ENCODE assay signal across 8 mouse cellular contexts in genomic region chr10:7667342-7667802, GRCm38 (mm10). TPM values are rescaled to one million over a fixed set of nuclear protein-coding genes. Genes with fewer than 3 reads are reported as not detected.
DNase-seq lines count a peak whose midpoint lies in the region; ATAC-seq lines count a peak whose summit lies in the region.

Nup43 (plus strand) TSS chr10:7667503.

- H3K4me3 ChIP-seq in intestine, embryonic 14.5 days (ENCODE audit: low read depth, low read length) = peak within 1 kb of the TSS; percentile 94

- no peak within 1 kb of the TSS for H3K27ac ChIP-seq in intestine, embryonic 14.5 days (ENCODE audit: low read depth)

- peaks cover 29% of the 10 kb centered on the region for H3K36me3 ChIP-seq in intestine, embryonic 14.5 days (ENCODE audit: control insufficient read depth, insufficient read depth, low read length)

- H3K4me2 ChIP-seq in intestine, embryonic 14.5 days (ENCODE audit: low read length) = peak within 1 kb of the TSS; percentile 92

- intact Hi-C loops in left cerebral cortex, postnatal 14 days (cut with DNase I) = no loop called here

- H3K27me3 ChIP-seq in intestine, embryonic 14.5 days (replicated peaks; ENCODE audit: control insufficient read depth, insufficient read depth, low read length) = no peaks in the 10 kb centered on the region

- H3K4me1 ChIP-seq in intestine, embryonic 14.5 days (replicated peaks; ENCODE audit: control insufficient read depth, insufficient read depth, low read length) = peaks cover 14% of the 10 kb centered on the region

- ATAC-seq in intestine, embryonic 14.5 days (replicated peaks; ENCODE audit: low FRiP score, low TSS enrichment, low read depth) = peak; percentile 86

- H3K9me3 ChIP-seq in intestine, embryonic 14.5 days (ENCODE audit: control insufficient read depth, low read length) = no peaks in the 10 kb centered on the region

- WGBS in intestine, embryonic 14.5 days = 1% methylated on average over 24 of the region's 24 CpGs

- peak within 1 kb of the TSS; percentile 61 for H3K9ac ChIP-seq in intestine, embryonic 14.5 days (ENCODE audit: low read length)

- peak; percentile 87 for DNase-seq in adipocyte (ENCODE audit: low spot score)
- peak; percentile 96 for DNase-seq in embryo, embryonic 10 days (ENCODE audit: low spot score)
- peak; percentile 87 for DNase-seq in gastrocnemius, postnatal 10 days
- peak; percentile 94 for DNase-seq in intestine, embryonic 14.5 days (ENCODE audit: low spot score)
- DNase-seq in left cerebral cortex, postnatal 14 days (ENCODE audit: low spot score in 2 of 2) = peak; percentile 92 to 93
- peak; percentile 94 for DNase-seq in mesoderm, embryonic 11.5 days (ENCODE audit: low read depth, low spot score)
- DNase-seq in right cerebral cortex, postnatal 36 days (ENCODE audit: low spot score in 2 of 2) = peak; percentile 77 to 81
- DNase-seq in yolk sac, embryonic 10.5 days (ENCODE audit: low spot score) = peak; percentile 90

RNA-seq across cellular contexts. Expression of gene Nup43, which starts in this region (rescaled TPM):
- total RNA-seq in gastrocnemius, postnatal 10 days (2021) = 10 to 100 TPM in 1 of 2 experiments, 1 to 10 TPM in 1; 8.2 to 11.3 TPM
- 58.4 and 60.3 TPM in 2 replicates for polyA plus RNA-seq in intestine, embryonic 14.5 days (2014; fragmentation: Nextera tagmentation; extraction: Ambion mirVana)
- 1 to 10 TPM; 5.1 to 5.8 TPM for total RNA-seq in left cerebral cortex, postnatal 14 days (2021)
